Mouse (Mus musculus) embryonic fibroblast, embryonic 13.5 days (primary cell): ENCODE results near the gene Kctd18.
A peak's percentile ranks its signal among the peaks of the same experiment; 100 is the strongest.

Experiments
- CTCF ChIP-seq: IDR thresholded peaks from 2 replicates; pipeline ENCODE4 v1.5.1; 2011; ENCODE audit warnings: mild to moderate bottlenecking, control low read depth, low read length, moderate library complexity, borderline replicate concordance; ENCODE audit not compliant: insufficient read depth
- POLR2A ChIP-seq: IDR thresholded peaks from 2 replicates; pipeline ENCODE4 v1.6.1; 2011; ENCODE audit warnings: low read depth, mild to moderate bottlenecking, control low read depth, low read length, moderate library complexity

- TF ChIP-seq CTCF (peak; percentile 53; the same call in 1 of the 2 replicates), POLR2A (no peak)
These were observed 69.6 kb downstream of the Kctd18 start for GRCm38 (mm10) chr1:57949195-57949594.
